Mouse (Mus musculus) forebrain, embryonic 11.5 days (tissue): Measurements from ENCODE around the gene Tex9. TPM values are rescaled to one million over a fixed set of nuclear protein-coding genes. Genes with fewer than 3 reads are reported as not detected.

Experiments used
- ATAC-seq: fragments of 200-750 bp; cut with Nextera tagmentation; replicated peaks from 2 replicates; pipeline ENCODE4 v1.8.0; 2017; ENCODE audit warnings: moderate TSS enrichment; ENCODE audit not compliant: low FRiP score
- DNase-seq: peaks from one replicate; pipeline ENCODE4 v3.0.0-alpha.2; 2017; ENCODE audit warnings: low spot score
- H3K27ac ChIP-seq: fragments of 300-500 bp; sonication (generic); 2 replicates; pipeline ENCODE4 v1.5.1; 2014; ENCODE audit warnings: low read depth, low read length
- H3K27me3 ChIP-seq: fragments of 300-500 bp; sonication (generic); 2 replicates; pipeline ENCODE4 v1.6.1; 2014; ENCODE audit warnings: mild to moderate bottlenecking, low read length, mixed read lengths; ENCODE audit not compliant: control insufficient read depth, insufficient read depth
- H3K36me3 ChIP-seq: fragments of 300-500 bp; sonication (generic); 2 replicates; pipeline ENCODE4 v1.6.1; 2014; ENCODE audit warnings: mild to moderate bottlenecking, low read length, moderate library complexity, mixed read lengths; ENCODE audit not compliant: control insufficient read depth, insufficient read depth
- H3K4me1 ChIP-seq: fragments of 300-500 bp; sonication (generic); replicated peaks from 2 replicates; pipeline ENCODE4 v1.6.1; 2014; ENCODE audit warnings: low read length, mixed read lengths; ENCODE audit not compliant: control insufficient read depth, insufficient read depth
- H3K4me2 ChIP-seq: fragments of 300-500 bp; sonication (generic); 2 replicates; pipeline ENCODE4 v1.6.1; 2014; ENCODE audit warnings: low read depth, mild to moderate bottlenecking, low read length, moderate library complexity, mixed read lengths; ENCODE audit not compliant: severe bottlenecking
- H3K4me3 ChIP-seq: fragments of 300-500 bp; sonication (generic); 2 replicates; pipeline ENCODE4 v1.5.1; 2014; ENCODE audit warnings: low read depth, low read length
- H3K9ac ChIP-seq: fragments of 300-500 bp; sonication (generic); 2 replicates; pipeline ENCODE4 v1.6.1; 2014; ENCODE audit warnings: low read length
- H3K9me3 ChIP-seq: fragments of 300-500 bp; sonication (generic); 2 replicates; pipeline ENCODE4 v1.6.1; 2016; ENCODE audit warnings: low read length, mixed read lengths; ENCODE audit not compliant: control insufficient read depth
- WGBS: fragments of 180-500 bp; shearing (Covaris S2); extraction: QIAGEN DNeasy Blood & Tissue Kit; methylation state at CpG from one replicate; pipeline ENCODE4 v1.1.7; 2014; 5-methylcytosine and 5-hydroxymethylcytosine counted together
- polyA plus RNA-seq: library from polyadenylated mRNA; unstranded; fragments of >200 nt; fragmentation: Nextera tagmentation; extraction: Ambion mirVana; gene quantifications from 2 replicates; pipeline ENCODE4 v1.2.1, GENCODE M21; 2014

Tex9 gene
- polyA plus RNA-seq, 1 experiment from 2014 or later = 75.1 TPM

DNA sequence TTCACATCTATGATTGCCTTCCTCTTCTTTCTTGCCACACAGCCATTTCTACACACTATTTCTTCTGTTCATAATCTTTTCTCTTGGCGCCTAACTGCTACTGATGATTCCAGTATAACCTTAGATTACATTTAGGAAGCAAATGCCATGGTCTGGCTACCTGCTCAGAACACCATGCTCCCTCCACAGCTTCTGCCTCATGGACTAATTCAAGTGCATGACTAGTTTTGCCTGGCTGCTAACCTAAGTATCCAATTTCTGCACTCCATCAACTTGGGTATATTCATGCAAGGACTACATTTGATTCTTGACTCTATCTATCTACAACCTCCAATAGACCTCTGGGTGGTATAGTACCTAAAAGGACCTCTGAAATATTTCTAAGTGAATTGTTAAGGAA lies 22.2 kb downstream of the Tex9 start:
- DNase-seq (no peak), ATAC-seq (no peak)
- Histone ChIP-seq H3K4me3 (no peak overlapping the region), H3K9me3 (no peaks in the 10 kb centered on the region), H3K27ac (no peak overlapping the region), H3K36me3 (peaks cover 2% of the 10 kb centered on the region; the same call in 1 of the 2 replicates), H3K9ac (no peak overlapping the region), H3K4me2 (no peak overlapping the region), H3K4me1 (no peaks in the 10 kb centered on the region), H3K27me3 (no peaks in the 10 kb centered on the region)
- WGBS = 93% methylated on average over 1 of the region's 1 CpGs

DNA sequence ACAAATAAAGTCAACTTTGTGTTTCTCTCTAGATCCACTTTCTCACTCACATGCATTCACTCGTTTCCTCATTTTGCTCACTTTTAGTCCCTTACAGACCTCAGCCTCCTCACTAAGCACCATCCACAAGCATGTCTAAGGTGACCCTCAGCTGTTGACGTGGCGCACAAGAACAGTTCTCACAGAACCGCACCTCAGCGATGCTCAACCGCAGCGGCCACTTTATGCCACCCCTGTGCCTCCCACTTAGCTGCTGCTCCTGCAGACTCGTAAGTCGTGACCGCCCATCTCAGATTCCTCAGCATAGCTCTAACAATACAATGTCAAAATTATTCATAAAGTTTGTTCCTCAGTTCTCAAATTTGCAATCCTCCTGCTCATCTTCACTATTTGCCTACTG lies 23.4 kb downstream of the Tex9 start:
- no peak overlapping the region for H3K4me3 ChIP-seq
- no peak for ATAC-seq
- peaks cover 2% of the 10 kb centered on the region; the same call in 1 of the 2 replicates for H3K36me3 ChIP-seq
- no peaks in the 10 kb centered on the region for H3K4me1 ChIP-seq
- H3K4me2 ChIP-seq = no peak overlapping the region
- no peak for DNase-seq
- no peak overlapping the region for H3K27ac ChIP-seq
- H3K9ac ChIP-seq = no peak overlapping the region
- WGBS = 93% methylated on average over 10 of the region's 10 CpGs
- no peaks in the 10 kb centered on the region for H3K9me3 ChIP-seq
- H3K27me3 ChIP-seq = no peaks in the 10 kb centered on the region

DNA sequence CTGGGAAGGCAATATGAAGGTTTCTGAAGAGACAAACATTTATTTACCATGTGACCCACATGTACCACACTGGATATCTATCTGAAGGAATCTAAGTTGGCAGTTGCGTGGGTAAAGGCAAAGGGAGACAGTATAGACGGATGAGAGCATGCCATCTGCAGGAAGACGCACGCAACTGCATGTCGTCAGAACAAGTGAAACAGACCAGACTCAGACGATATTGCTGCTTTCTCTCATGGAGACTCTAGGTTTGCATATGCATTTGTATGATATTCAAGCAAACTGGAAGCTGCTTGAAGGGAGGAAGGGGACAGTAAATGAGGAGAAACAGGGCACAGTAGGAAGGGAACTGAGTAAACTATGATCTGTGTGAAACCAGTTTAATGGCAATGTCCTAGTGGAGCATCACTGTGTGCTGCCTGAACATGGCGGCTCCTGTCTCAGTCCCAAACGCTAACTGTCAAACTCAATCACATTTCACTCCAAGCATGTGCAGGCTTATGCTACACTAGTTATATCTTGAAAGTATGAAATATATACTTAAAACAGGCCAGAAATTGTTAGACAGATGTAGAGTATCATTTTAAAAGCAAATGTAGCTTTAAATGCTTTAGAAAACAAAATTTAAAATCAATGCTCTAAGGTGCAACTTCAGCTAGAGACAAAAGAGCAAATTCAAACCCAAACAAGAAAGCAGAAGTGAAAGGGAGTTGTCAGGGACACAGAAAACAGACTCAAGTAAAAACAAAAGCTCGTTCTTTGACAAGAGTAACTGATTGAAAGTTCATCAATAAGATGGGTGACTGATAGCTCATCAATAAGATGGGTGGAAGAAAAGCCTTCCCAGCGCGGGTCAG lies 24.2 kb downstream of the Tex9 start:
- WGBS = 62% methylated on average over 11 of the region's 11 CpGs
- H3K4me2 ChIP-seq = no peak overlapping the region
- H3K9ac ChIP-seq = no peak overlapping the region
- no peaks in the 10 kb centered on the region; the same call in 1 of the 2 replicates for H3K36me3 ChIP-seq
- no peak overlapping the region for H3K4me3 ChIP-seq
- no peaks in the 10 kb centered on the region for H3K9me3 ChIP-seq
- DNase-seq (no peak), ATAC-seq (no peak)
- no peaks in the 10 kb centered on the region for H3K27me3 ChIP-seq
- no peaks in the 10 kb centered on the region for H3K4me1 ChIP-seq
- H3K27ac ChIP-seq = no peak overlapping the region

DNA sequence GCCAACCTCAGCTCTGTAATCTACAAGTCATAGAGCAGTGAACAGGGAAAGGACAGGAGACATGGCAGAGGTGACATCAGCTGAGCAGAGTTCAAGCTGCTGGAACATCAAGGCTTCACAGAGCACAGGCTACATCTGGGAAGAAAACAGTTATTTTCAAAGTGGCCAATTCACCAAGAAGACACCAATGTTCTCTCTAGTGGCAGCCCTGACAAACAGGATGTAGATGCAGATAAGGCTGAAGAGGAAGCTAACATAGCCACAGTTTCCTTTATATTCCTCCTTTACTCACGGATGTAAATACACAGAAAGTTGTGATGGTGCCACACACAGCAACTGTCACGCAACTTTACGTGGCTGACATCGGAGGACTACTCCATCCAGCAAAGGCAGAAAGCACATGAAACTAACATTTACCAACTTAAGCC lies 26.2 kb downstream of the Tex9 start:
- Histone ChIP-seq H3K9ac (no peak overlapping the region), H3K27ac (no peak overlapping the region), H3K27me3 (no peaks in the 10 kb centered on the region), H3K36me3 (peaks cover 2% of the 10 kb centered on the region; the same call in 1 of the 2 replicates), H3K9me3 (no peaks in the 10 kb centered on the region), H3K4me1 (no peaks in the 10 kb centered on the region), H3K4me2 (no peak overlapping the region), H3K4me3 (no peak overlapping the region)
- ATAC-seq (no peak), DNase-seq (no peak)
- over 99% methylated on average over 4 of the region's 4 CpGs for WGBS

DNA sequence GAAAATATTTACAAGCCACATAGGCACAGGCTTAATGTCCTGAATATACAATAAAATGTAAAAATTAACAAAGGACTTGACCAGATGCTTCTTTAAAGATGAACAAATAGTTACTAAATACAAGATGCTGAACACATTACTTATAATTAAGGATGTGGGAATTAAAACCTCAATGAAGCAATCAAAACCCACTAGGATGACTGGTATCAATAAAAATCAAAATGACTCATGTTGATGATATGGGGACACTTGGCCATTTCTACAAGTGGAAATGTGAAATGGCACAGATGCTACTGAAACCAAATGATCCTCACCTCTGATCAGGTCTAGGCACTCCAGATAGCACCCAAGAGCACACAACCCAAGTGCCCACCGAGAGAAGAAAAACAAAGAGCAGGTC lies 27.2 kb downstream of the Tex9 start:
- Histone ChIP-seq H3K9me3 (no peaks in the 10 kb centered on the region), H3K4me3 (no peak overlapping the region), H3K27ac (no peak overlapping the region), H3K4me2 (no peak overlapping the region), H3K27me3 (no peaks in the 10 kb centered on the region), H3K9ac (no peak overlapping the region), H3K36me3 (peaks cover 3% of the 10 kb centered on the region; the same call in 1 of the 2 replicates), H3K4me1 (no peaks in the 10 kb centered on the region)
- no peak for DNase-seq
- WGBS = 87% methylated on average over 1 of the region's 1 CpGs
- ATAC-seq = no peak

DNA sequence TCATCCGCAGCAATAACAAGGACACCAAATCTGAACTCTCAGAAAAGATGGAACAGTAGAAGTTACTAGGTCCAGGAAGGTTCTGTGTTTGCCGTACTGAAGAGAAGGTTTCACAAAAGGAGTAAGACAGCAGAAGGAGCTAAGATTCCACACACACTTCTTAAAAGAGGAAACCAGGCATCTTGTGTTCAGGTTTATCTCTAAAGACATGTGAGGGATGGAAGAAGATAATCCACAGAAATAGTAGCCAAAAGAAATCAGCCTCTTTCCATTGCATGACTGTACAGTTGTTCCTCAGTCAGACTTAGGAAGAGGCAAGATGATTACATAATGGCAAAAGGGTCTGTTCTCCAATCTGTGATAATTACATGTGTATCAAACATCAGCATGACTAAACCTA lies 29.6 kb downstream of the Tex9 start:
- ATAC-seq = no peak
- Histone ChIP-seq H3K4me2 (no peak overlapping the region), H3K36me3 (peaks cover 3% of the 10 kb centered on the region; the same call in 1 of the 2 replicates), H3K9me3 (no peaks in the 10 kb centered on the region), H3K4me3 (no peak overlapping the region), H3K27me3 (no peaks in the 10 kb centered on the region), H3K9ac (no peak overlapping the region), H3K4me1 (no peaks in the 10 kb centered on the region), H3K27ac (no peak overlapping the region)
- 94% methylated on average over 2 of the region's 2 CpGs for WGBS
- DNase-seq = no peak

DNA sequence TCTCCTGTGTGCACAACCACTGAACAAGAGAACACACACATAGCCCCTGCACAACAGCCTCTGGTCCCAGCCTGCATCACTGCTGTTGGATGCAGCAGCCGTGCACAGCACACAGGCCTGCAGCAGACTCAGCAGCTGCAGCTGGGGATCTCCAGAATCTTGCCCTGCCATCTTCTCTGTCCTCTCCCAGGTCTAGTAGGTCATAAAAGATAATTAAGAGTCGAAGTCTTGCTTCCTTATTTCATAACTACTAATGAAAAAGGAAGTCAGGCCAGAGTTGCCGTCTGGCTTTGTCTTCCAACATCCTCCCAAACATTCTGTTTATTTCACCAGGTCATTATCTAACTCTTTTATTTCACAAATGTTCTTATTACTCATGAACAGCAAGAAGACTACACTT lies 31.2 kb downstream of the Tex9 start:
- H3K4me3 ChIP-seq = no peak overlapping the region
- no peak for DNase-seq
- no peak for ATAC-seq
- H3K27me3 ChIP-seq = no peaks in the 10 kb centered on the region
- WGBS = 95% methylated on average over 3 of the region's 3 CpGs
- H3K36me3 ChIP-seq = peaks cover 5% of the 10 kb centered on the region; the same call in 1 of the 2 replicates
- no peaks in the 10 kb centered on the region for H3K9me3 ChIP-seq
- H3K4me1 ChIP-seq = no peaks in the 10 kb centered on the region
- no peak overlapping the region for H3K27ac ChIP-seq
- no peak overlapping the region for H3K9ac ChIP-seq
- no peak overlapping the region for H3K4me2 ChIP-seq

DNA sequence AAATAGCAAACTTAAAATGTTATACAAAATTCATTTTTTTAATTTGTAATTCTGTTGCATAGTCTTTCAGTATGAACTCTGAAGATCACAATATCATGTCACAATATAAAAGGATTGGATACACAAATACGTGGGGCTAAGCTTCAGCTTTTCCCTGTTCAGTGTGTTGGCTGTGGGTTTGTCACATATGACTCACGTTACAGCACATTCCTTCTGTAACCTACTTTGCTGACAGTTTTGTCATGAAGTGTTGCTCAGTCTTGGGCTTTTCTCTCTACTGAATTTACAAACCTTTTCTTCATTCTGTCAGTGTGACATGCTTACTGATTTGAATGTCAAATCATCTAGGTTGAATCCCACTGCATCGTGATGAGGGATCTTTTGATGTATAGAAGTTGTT lies 32.3 kb downstream of the Tex9 start:
- Histone ChIP-seq H3K36me3 (peaks cover 5% of the 10 kb centered on the region; the same call in 1 of the 2 replicates), H3K9me3 (no peaks in the 10 kb centered on the region)
- 86% methylated on average over 3 of the region's 3 CpGs for WGBS

DNA sequence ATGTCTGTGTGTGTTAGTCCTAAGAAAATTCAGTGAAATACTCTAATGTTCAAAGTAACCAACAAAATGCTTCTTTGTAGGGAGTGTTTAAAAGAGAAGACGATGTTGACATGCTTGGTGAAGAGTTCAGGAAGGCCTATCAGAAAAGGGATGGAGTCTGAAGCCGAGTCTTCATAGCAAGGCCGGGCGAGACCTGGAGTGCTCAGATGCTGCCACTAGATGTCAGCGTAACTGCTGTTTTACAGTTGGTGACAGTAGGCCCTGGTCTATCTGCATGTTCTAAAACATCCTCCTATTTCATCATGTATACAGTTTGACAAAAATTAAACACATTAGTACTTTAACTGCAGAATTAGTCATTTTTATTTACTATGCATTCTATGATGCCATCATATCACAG lies 33.8 kb downstream of the Tex9 start:
- 0 out of 2 replicates have a peak, but pooled peaks have one; percentile 58 for ATAC-seq
- H3K9me3 ChIP-seq = no peaks in the 10 kb centered on the region
- no peak overlapping the region for H3K4me3 ChIP-seq
- WGBS = 26% methylated on average over 5 of the region's 5 CpGs
- H3K4me1 ChIP-seq = no peaks in the 10 kb centered on the region
- H3K9ac ChIP-seq = no peak overlapping the region
- H3K36me3 ChIP-seq = peaks cover 5% of the 10 kb centered on the region; the same call in 1 of the 2 replicates
- H3K4me2 ChIP-seq = no peak overlapping the region
- H3K27me3 ChIP-seq = no peaks in the 10 kb centered on the region
- H3K27ac ChIP-seq = no peak overlapping the region
- DNase-seq = peak; percentile 65

More for the DNA sequence above, 32.3 kb downstream of the Tex9 start:
- H3K9ac ChIP-seq = no peak overlapping the region
- ATAC-seq (no peak), DNase-seq (no peak)
- H3K27me3 ChIP-seq = no peaks in the 10 kb centered on the region
- H3K4me1 ChIP-seq = no peaks in the 10 kb centered on the region
- H3K4me3 ChIP-seq = no peak overlapping the region
- H3K27ac ChIP-seq = no peak overlapping the region
- H3K4me2 ChIP-seq = no peak overlapping the region
